Mouse (Mus musculus) limb, embryonic 10.5 days (tissue): ENCODE data around the gene Hsd17b13. TPM values are rescaled to one million over a fixed set of nuclear protein-coding genes. Genes with fewer than 3 reads are reported as not detected.
"Not testable (repeated sequence)": the region's sequence is repeated elsewhere in the genome, so short reads cannot be mapped to it uniquely, and the experiment has no call there.

Experiments used
- DNase-seq: peaks from one replicate; pipeline ENCODE4 v3.0.0-alpha.2; 2017; ENCODE audit warnings: low spot score
- H3K27ac ChIP-seq: fragments of 300-500 bp; sonication (generic); 2 replicates; pipeline ENCODE4 v1.5.1; 2016; ENCODE audit warnings: mild to moderate bottlenecking
- H3K27me3 ChIP-seq: fragments of 300-500 bp; sonication (generic); 2 replicates; pipeline ENCODE4 v1.6.1; 2016; ENCODE audit warnings: low read depth, mild to moderate bottlenecking; ENCODE audit not compliant: poor library complexity, severe bottlenecking
- H3K36me3 ChIP-seq: fragments of 300-500 bp; sonication (generic); 2 replicates; pipeline ENCODE4 v1.6.1; 2016; ENCODE audit warnings: mild to moderate bottlenecking, moderate library complexity
- H3K4me1 ChIP-seq: fragments of 300-500 bp; sonication (generic); 2 replicates; pipeline ENCODE4 v1.6.1; 2016
- H3K4me3 ChIP-seq: fragments of 300-500 bp; sonication (generic); 2 replicates; pipeline ENCODE4 v1.5.1; 2016; ENCODE audit warnings: mild to moderate bottlenecking, moderate library complexity
- H3K9me3 ChIP-seq: fragments of 300-500 bp; sonication (generic); replicated peaks from 2 replicates; pipeline ENCODE4 v1.6.1; 2016; ENCODE audit warnings: mild to moderate bottlenecking
- WGBS: fragments of 180-500 bp; shearing (Covaris S2); methylation state at CpG from one replicate; pipeline ENCODE4 v1.1.7; 2016; 5-methylcytosine and 5-hydroxymethylcytosine counted together
- polyA plus RNA-seq: library from polyadenylated mRNA; unstranded; fragments of >200 nt; fragmentation: Nextera tagmentation; extraction: Ambion mirVana; gene quantifications from 2 replicates; pipeline ENCODE4 v1.2.1, GENCODE M21; 2016

Hsd17b13 gene
- polyA plus RNA-seq, result not detected in 2 replicates

DNA sequence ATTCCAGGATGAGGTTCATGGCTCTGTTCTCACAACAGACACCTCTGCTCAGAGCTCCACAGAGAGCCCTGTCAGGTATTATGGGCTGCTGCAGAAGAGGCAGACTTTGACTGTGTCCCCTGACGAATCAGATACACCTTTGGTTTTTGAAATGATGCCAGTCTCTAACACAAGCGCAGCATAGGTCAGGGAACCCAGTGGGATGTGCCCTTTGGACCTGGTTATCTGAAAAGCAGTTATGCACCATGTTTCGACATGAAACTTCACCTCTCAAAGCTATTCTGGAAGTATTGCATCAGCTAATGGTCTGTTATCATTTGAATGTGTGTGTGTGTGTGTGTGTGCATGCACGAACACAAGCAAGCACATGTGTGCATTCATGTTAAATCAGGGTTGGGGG is at the start of gene Hsd17b13:
Gene Hsd17b13 (minus strand): TSS at position 114 of the 400 bp plus-strand sequence.
- Histone ChIP-seq H3K27me3 (no peaks in the 10 kb centered on the region), H3K36me3 (no peaks in the 10 kb centered on the region), H3K27ac (no peak within 1 kb of the TSS), H3K9me3 (no peaks in the 10 kb centered on the region), H3K4me3 (no peak within 1 kb of the TSS), H3K4me1 (peaks cover 3% of the 10 kb centered on the region; the same call in 1 of the 2 replicates)
- 92% methylated on average over 4 of the region's 4 CpGs for WGBS
- no peak for DNase-seq

DNA sequence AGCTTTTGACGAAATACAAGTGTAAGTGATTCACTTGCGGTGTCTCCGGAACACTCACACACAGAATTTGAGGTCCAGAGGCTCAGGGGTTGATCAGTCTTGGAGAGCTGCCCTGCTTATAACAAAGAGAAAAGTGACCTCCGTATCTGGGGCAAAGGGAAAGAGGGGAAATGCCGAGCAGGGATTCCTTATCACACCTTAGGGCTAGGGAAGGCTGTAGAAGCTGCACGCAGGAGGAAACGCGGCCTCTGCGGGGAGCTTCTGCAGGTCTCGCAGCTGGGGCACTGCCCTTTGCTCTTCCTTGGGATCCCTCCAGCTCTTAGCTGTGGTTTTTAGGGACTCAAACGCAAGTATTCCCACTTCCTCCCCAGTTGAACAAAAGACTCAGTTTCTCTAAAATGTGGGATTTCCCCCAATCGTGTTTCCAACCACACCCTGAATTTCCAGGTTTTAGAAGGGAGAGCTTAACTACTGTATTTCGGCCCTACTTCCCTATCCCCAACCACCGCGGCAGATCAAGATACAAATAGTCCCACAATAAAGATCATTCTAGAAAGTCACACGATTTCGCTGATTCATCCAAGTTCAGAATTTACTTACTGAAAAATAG is 48.1 kb upstream of the Hsd17b13 start:
- H3K27me3 ChIP-seq, result peaks cover 14% of the 10 kb centered on the region
- H3K9me3 ChIP-seq, result no peaks in the 10 kb centered on the region
- no peaks in the 10 kb centered on the region for H3K36me3 ChIP-seq
- no peak overlapping the region for H3K4me3 ChIP-seq
- no peak for DNase-seq
- WGBS, result 39% methylated on average over 17 of the region's 17 CpGs
- H3K27ac ChIP-seq, result no peak overlapping the region
- peaks cover 17% of the 10 kb centered on the region for H3K4me1 ChIP-seq

DNA sequence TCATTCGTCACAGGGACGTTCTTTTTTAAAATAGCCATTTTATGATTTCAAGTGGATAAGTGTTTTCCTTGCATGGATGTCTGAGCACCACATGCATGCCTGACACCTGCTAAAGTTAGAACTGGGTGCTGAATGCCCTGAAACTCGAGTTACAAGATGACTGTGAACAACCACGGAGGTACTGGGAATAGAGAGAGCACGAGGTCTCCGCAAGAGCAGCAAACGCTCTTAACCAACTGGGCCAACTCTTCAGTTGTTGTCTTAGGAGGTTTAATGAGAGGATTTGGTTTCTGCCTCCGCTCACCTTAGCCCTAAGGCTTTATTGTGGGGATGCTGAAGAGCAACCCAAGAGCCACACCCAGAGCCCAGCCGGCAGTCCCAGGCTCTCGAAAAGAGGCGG is 47.6 kb upstream of the Hsd17b13 start:
- Histone ChIP-seq H3K4me1 (peaks cover 22% of the 10 kb centered on the region), H3K9me3 (no peaks in the 10 kb centered on the region), H3K4me3 (no peak overlapping the region), H3K27me3 (peaks cover 14% of the 10 kb centered on the region), H3K36me3 (no peaks in the 10 kb centered on the region), H3K27ac (no peak overlapping the region)
- no peak for DNase-seq
- 59% methylated on average over 11 of the region's 11 CpGs for WGBS

DNA sequence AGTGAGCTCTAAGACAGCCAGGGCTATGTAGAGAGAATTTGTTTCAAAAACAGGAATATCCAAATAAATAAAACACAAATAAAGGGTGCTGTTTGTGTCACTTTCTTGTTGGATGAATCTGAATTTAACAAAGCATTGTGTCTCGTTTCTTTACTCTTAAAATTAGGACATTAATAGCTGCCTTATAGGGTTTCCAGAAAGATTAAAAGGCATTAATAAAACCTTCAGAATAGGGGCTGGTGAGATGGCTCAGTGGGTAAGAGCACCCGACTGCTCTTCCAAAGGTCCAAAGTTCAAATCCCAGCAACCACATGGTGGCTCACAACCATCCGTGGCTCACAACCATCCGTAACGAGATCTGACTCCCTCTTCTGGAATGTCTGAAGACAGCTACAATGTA is 47.0 kb upstream of the Hsd17b13 start:
- H3K9me3 ChIP-seq, H3K36me3 ChIP-seq, DNase-seq, H3K27ac ChIP-seq, H3K4me3 ChIP-seq: not testable (repeated sequence)
- 86% methylated on average over 5 of the region's 5 CpGs for WGBS
- peaks cover 14% of the 10 kb centered on the region for H3K27me3 ChIP-seq
- peaks cover 26% of the 10 kb centered on the region for H3K4me1 ChIP-seq

DNA sequence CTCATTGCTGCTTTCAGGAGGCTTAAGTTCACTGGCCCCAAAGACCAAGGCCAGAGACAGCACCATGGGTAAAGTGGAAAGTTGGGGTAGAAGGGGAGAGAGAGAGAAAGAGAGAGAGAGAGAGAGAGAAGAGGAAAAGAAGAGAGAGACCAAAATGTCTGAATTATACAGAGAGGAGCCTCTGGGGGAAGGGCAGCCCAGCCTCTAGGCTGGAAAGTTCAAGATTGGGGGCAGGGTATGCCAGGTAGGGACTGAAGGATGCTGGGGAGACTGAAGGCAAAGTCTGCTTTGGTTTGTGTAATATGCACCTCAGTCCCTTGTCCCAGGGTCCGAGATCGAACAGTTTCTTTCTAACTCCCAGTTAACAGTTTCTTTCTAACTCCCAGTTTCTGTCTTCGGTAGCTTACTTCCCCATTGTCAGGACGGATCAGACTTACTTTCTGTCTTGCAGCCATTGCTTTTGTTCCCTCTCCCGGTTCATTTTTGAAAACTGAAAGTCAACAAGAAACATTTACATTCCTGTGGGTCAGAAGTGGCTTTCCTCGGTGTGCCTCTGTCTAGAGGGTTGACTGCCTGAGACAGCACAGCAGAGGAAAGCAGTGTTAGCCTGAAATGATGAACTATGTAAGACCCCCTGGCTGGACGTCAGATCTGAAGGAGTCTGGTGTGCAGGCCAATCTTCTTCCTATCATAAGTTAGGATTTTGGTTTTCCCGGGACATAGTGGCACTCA is 46.2 kb upstream of the Hsd17b13 start:
- Histone ChIP-seq H3K27ac (no peak overlapping the region), H3K9me3 (no peaks in the 10 kb centered on the region), H3K27me3 (peaks cover 14% of the 10 kb centered on the region), H3K4me1 (peaks cover 27% of the 10 kb centered on the region), H3K36me3 (no peaks in the 10 kb centered on the region), H3K4me3 (no peak overlapping the region)
- 79% methylated on average over 8 of the region's 8 CpGs for WGBS
- DNase-seq, result no peak

DNA sequence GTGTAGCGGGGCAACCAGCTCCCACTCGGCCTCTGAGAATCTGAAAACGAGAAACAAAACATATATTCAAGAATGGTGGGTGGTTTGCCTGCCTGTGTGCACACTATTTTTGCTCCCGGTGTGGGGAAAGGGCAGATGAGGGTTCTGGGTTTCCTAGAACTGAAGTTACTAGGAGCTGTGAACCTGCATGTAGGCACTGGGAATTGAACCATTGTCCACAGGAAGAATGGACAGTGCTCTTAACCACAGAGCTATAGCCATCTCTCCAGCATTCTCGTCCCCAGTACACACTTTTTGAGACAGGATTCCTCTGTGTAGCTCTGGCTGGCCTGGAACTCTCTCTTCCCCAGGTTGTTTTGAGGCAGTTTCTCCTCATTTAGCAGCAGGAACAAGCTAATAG is 45.3 kb upstream of the Hsd17b13 start:
- Histone ChIP-seq H3K27me3 (peaks cover 14% of the 10 kb centered on the region), H3K36me3 (peaks cover 8% of the 10 kb centered on the region), H3K4me1 (peaks cover 27% of the 10 kb centered on the region), H3K9me3 (no peaks in the 10 kb centered on the region), H3K4me3 (peak overlapping the region; percentile 62), H3K27ac (peak overlapping the region; percentile 89)
- 34% methylated on average over 5 of the region's 5 CpGs for WGBS
- DNase-seq, result no peak

DNA sequence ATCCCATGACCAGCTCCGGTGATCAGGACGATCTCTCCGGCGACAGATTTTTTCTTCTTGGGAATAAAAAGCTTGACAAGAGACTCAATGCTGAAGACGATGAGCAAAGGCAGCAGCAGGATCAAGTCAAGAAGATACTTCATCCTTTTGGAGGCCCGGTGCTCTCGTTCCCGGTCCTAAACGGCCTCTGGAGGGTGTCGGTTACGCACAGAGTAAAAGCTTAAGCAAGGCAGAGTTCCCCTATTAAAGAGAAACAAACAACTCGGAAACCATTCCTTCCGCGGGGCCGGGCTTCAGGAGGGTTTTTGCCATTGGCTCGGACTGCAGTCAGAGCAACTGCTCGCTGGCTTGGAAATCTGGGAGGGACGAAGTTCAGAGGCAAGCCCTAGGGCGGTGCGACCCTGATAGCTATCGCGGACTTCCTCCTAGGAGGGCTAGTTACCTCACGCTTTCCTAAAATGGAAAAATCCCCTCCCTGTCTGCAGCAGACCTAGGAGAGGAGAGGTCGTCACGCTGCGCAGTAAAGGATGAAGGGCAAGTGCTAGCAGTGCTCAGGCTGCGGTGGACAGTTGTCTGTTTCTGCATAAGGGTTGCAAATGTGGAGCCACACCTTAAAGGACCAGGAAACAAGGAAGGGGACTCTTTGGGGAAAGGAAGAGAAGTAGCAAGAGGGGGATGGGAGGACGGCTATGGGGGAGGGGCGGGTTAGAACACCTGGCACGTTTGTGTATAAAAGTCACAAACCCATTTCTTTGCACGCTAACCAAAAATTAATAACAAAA is 44.6 kb upstream of the Hsd17b13 start, which contains the start of gene Hsd17b11:
Gene Hsd17b11 (minus strand): TSS at position 323 of the 782 bp plus-strand sequence.
- H3K27ac ChIP-seq, result peak within 1 kb of the TSS; percentile 89
- H3K4me3 ChIP-seq, result peak within 1 kb of the TSS; percentile 62
- peak; percentile 81 for DNase-seq
- peaks cover 14% of the 10 kb centered on the region for H3K36me3 ChIP-seq
- WGBS, result 1% methylated on average over 31 of the region's 31 CpGs
- peaks cover 14% of the 10 kb centered on the region for H3K27me3 ChIP-seq
- peaks cover 27% of the 10 kb centered on the region for H3K4me1 ChIP-seq
- H3K9me3 ChIP-seq, result no peaks in the 10 kb centered on the region

DNA sequence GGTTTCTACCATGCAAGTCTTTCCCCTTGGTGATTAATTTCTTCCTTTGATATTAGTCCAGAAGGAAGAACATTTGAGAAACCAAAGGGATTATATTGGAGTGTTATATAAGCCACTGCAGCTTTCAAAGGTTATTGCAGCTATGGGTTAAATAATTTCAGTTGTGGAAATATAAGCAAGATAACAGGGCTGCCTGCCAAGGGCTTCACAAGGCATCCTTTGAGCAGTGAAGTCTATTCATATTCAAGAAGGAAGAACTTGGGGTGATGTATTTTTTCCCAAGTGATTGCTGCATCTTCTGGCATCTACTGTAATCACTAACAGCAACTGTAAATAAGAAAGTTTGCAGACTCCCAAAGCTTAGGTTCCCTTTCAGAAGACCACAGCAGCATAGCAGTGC is 34.2 kb upstream of the Hsd17b13 start:
- peaks cover 3% of the 10 kb centered on the region for H3K36me3 ChIP-seq
- no peak for DNase-seq

DNA sequence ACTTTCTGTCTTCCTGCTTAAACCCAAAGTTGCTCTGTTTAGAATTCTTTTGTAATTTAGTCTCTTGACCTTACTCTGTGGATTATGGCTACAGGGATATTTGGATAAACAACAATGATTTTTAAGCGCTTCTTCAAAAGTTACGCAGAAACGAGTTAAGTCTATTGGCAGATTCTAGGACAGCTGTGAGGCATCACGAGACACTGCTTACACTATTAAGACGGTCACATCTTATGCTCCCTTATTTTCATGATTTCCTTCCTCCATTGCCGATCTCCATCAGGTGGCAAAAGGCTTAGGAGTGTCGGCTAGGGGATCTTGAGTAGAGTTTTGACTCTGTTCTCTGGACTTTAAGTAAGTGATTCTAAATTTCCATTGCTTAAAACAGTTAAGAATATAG is 33.1 kb upstream of the Hsd17b13 start:
- no peaks in the 10 kb centered on the region for H3K4me1 ChIP-seq
- DNase-seq, result no peak
- H3K27me3 ChIP-seq, result no peaks in the 10 kb centered on the region
- peaks cover 6% of the 10 kb centered on the region for H3K36me3 ChIP-seq
- WGBS, result 97% methylated on average over 7 of the region's 7 CpGs
- H3K27ac ChIP-seq, result no peak overlapping the region
- H3K9me3 ChIP-seq, result no peaks in the 10 kb centered on the region
- no peak overlapping the region for H3K4me3 ChIP-seq

More for the DNA sequence above, 34.2 kb upstream of the Hsd17b13 start:
- Histone ChIP-seq H3K27ac (no peak overlapping the region), H3K27me3 (no peaks in the 10 kb centered on the region), H3K9me3 (no peaks in the 10 kb centered on the region), H3K4me3 (no peak overlapping the region), H3K4me1 (no peaks in the 10 kb centered on the region)

DNA sequence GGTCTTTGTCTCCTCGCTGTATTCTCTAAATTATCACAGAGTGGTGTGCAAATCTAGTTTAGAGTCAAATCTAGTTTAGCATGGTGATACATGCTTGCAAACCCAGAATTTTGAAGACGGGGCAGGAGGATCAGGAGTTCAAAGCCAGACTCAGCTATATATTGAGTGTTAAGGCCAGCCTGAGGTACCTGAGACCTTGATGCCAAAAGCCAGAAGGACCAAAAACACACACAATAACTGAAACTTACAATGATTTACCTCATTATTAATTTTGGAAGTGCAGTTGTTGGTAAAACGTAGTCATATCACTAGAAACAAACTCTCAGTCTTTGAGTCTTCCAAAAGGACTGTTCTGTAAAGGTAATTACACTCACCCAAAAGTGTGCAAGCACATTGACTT is 32.2 kb upstream of the Hsd17b13 start:
- 95% methylated on average over 3 of the region's 3 CpGs for WGBS
- no peaks in the 10 kb centered on the region for H3K4me1 ChIP-seq
- no peaks in the 10 kb centered on the region for H3K27me3 ChIP-seq
- no peak for DNase-seq
- no peak overlapping the region for H3K27ac ChIP-seq
- no peak overlapping the region for H3K4me3 ChIP-seq
- H3K36me3 ChIP-seq, result peaks cover 6% of the 10 kb centered on the region
- H3K9me3 ChIP-seq, result no peaks in the 10 kb centered on the region

DNA sequence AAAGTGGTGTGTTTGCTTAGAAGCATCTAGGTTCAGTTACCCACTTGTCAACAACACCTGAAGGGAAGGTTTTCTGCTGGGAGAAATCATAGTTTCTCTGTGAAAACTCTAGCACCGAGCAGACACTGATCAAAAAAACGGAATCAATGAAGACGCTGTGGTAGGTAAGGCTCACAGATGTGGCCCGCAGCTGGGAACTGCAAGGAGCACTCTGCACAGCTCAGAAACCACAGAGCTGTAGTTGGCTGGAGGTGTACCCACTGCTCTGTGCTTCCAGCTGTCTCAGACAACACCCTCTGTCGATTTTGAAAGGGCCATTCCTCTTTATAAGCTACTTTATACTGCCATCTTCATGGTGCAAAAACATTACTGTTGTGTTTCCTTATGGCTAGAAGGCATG is 30.6 kb upstream of the Hsd17b13 start:
- DNase-seq, result no peak
- peaks cover 5% of the 10 kb centered on the region for H3K4me1 ChIP-seq
- H3K27me3 ChIP-seq, result no peaks in the 10 kb centered on the region
- no peaks in the 10 kb centered on the region for H3K9me3 ChIP-seq
- 82% methylated on average over 5 of the region's 5 CpGs for WGBS
- no peak overlapping the region for H3K4me3 ChIP-seq
- no peak overlapping the region for H3K27ac ChIP-seq
- H3K36me3 ChIP-seq, result peaks cover 6% of the 10 kb centered on the region

DNA sequence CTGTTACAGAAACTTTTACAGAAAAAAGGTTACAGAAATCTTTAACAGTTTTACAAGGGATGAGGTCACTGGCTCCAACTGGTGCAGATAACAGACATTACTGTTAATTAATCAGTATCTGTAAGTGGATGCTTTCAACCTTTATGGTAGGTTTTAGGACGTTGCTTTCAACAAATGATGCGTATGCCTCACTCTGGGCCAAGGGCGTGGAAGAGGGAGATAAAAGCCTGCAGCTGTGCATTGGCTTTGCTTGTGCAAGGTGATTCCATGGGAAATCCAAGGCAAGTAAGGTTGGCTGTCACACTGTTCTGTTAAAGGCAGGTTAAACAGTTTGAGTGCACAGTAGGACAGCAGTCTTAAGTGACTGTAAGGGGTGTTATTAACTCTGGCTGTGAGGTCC is 29.6 kb upstream of the Hsd17b13 start:
- WGBS, result 79% methylated on average over 3 of the region's 3 CpGs
- Histone ChIP-seq H3K4me1 (peaks cover 10% of the 10 kb centered on the region), H3K27me3 (no peaks in the 10 kb centered on the region)

DNA sequence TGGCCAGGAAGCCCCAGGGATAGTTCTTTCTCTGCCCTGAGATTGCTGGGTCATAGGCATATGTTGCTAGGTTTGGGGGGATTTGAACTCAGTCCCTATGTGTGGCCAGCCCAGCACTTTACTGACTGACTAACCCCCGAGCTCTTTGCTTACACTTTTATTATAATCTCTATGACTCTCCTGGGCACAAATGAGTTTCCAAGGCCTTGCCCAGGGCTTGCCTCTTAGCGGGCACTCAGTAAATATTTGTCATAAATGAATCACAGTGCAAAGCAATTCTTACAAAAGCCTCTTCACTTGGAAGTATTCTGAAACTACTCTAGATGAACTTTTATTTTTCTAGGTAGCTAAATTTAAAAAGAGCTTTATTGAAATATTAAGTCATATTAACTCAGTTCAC is 26.7 kb upstream of the Hsd17b13 start:
- 86% methylated on average over 2 of the region's 2 CpGs for whole genome bisulfite sequencing
- Histone ChIP-seq H3K4me3 (no peak overlapping the region), H3K27ac (no peak overlapping the region), H3K9me3 (no peaks in the 10 kb centered on the region), H3K27me3 (no peaks in the 10 kb centered on the region), H3K4me1 (peaks cover 10% of the 10 kb centered on the region), H3K36me3 (peaks cover 6% of the 10 kb centered on the region; the same call in 1 of the 2 replicates)
- no peak for DNase-seq

More for the DNA sequence above, 29.6 kb upstream of the Hsd17b13 start:
- no peak for DNase-seq
- H3K4me3 ChIP-seq, result no peak overlapping the region
- H3K9me3 ChIP-seq, result no peaks in the 10 kb centered on the region
- no peak overlapping the region for H3K27ac ChIP-seq
- H3K36me3 ChIP-seq, result peaks cover 6% of the 10 kb centered on the region
